In genomic region chr9:102309278-102309677, GRCm38 (mm10) we compare ENCODE assay signal across 22 mouse cellular contexts. TPM values are rescaled to one million over a fixed set of nuclear protein-coding genes. Genes with fewer than 3 reads are reported as not detected.
DNase-seq lines count a peak whose midpoint lies in the region; TF ChIP-seq lines count a peak whose summit lies in the region.
"Had no signal": no experiment of that assay in that cellular context is flagged by ENCODE, and none has a peak within 500 bp of the region (broad histone marks: within the 10 kb centered on the region; RNA-seq: fewer than 3 reads in every experiment).

No protein-coding gene starts in this region.

- peak; percentile 61 to 71 for DNase-seq in cerebellum, postnatal 10 days
- no peak for DNase-seq in cerebellum, adult 8-10 months
- DNase-seq in cerebellum, postnatal 14 days: peak; percentile 49 to 69
- no peak for DNase-seq in cerebellum, postnatal 36 days
- no peak for DNase-seq in heart, adult 2 months
- no peak for DNase-seq in heart, postnatal 4 days
- DNase-seq: adrenal gland, adult 2 months; adrenal gland, adult 8-10 months; adrenal gland, postnatal 10 days; adrenal gland, postnatal 14 days; adrenal gland, postnatal 25 days; adrenal gland, postnatal 36 days; B cell, adult 2 months; cerebellum, adult 11 months; cerebellum, adult 11-12 months; cerebellum, adult 18-20 months had no signal

- no peak overlapping the region for H3K4me3 ChIP-seq in heart, adult 2 months

- no peak overlapping the region for H3K9ac ChIP-seq in heart, adult 2 months (ENCODE audit: low read depth, low read length)

- H3K27me3 ChIP-seq in heart, adult 2 months (ENCODE audit: control insufficient read depth, insufficient read depth, low read length): no peaks in the 10 kb centered on the region
- H3K27me3 ChIP-seq: CH12.LX, Patski had no signal

- no peak for TF ChIP-seq POLR2A in heart, adult 2 months (IDR thresholded peaks at IDR 0.05; ENCODE audit: insufficient read depth, low read depth, low read length)

- peaks cover 11% of the 10 kb centered on the region for H3K4me1 ChIP-seq in heart, adult 2 months (ENCODE audit: control insufficient read depth, insufficient read depth, low read length)

- TF ChIP-seq EP300 in heart, adult 2 months (IDR thresholded peaks at IDR 0.05; ENCODE audit: insufficient read depth, low read depth, low read length): no peak

- no peaks in the 10 kb centered on the region for H3K36me3 ChIP-seq in heart, adult 2 months (ENCODE audit: control insufficient read depth, insufficient read depth, low read length)
- H3K36me3 ChIP-seq: G1E had no signal

- WGBS in heart, adult 2 months: 75% methylated on average over 7 of the region's 7 CpGs

- H3K27ac ChIP-seq in heart, adult 2 months: no peak overlapping the region

- H3K79me2 ChIP-seq in heart, adult 2 months (replicated peaks; ENCODE audit: control insufficient read depth, insufficient read depth, low read length): no peaks in the 10 kb centered on the region

- intact Hi-C loops in heart, adult 2 months (cut with DNase I): no loop called here

- 0 out of 2 replicates have a peak, but pooled peaks have one; percentile 4 for TF ChIP-seq CTCF in heart, adult 2 months (IDR thresholded peaks at IDR 0.05)

RNA-seq across cellular contexts. Expression of gene Ephb1, which starts 45.2 kb away (rescaled TPM):
- total RNA-seq in heart, adult 2 months (2021): 10 to 100 TPM; 21.2 to 23.3 TPM
- 2.8 and 3.1 TPM in 2 replicates for polyA plus RNA-seq in heart, adult 2 months (2012; rRNA removed)
- total RNA-seq in heart, postnatal 4 days (2021): 1 to 10 TPM; 8.3 to 9.7 TPM
- total RNA-seq: CH12.LX, MEL had no signal
- polyA plus RNA-seq: activated CD4-positive, CD25-positive, alpha-beta regulatory T cell, adult 4 months; CD4-positive, CD25-positive, alpha-beta regulatory T cell, adult 4 months; G1E had no signal

Comparison
In these comparisons a context has a peak if more than half of its experiments do, and no peak if none do; other contexts are left out.
1. DNase-seq: peak in cerebellum, postnatal 10 days (2 of 2) and cerebellum, postnatal 14 days (2 of 2); none in cerebellum, adult 8-10 months (single experiment), cerebellum, postnatal 36 days (0 of 2), heart, adult 2 months (0 of 2) and heart, postnatal 4 days (single experiment).